Mouse (Mus musculus) lung, embryonic 16.5 days (tissue): ENCODE measurements around the gene Fbll1. TPM values are rescaled to one million over a fixed set of nuclear protein-coding genes. Genes with fewer than 3 reads are reported as not detected.

Source experiments
- ATAC-seq: fragments of 200-750 bp; cut with Nextera tagmentation; 2 replicates; pipeline ENCODE4 v1.8.0; 2017; ENCODE audit warnings: low read depth, mild to moderate bottlenecking, moderate library complexity
- H3K27ac ChIP-seq: fragments of 300-500 bp; sonication (generic); 2 replicates; pipeline ENCODE4 v1.5.1; 2014; ENCODE audit warnings: mild to moderate bottlenecking, control low read depth, low read length
- H3K27me3 ChIP-seq: fragments of 300-500 bp; sonication (generic); 2 replicates; pipeline ENCODE4 v1.6.1; 2014; ENCODE audit warnings: low read depth, low read length, mixed read lengths; ENCODE audit not compliant: control insufficient read depth, insufficient read depth
- H3K36me3 ChIP-seq: fragments of 300-500 bp; sonication (generic); 2 replicates; pipeline ENCODE4 v1.6.1; 2014; ENCODE audit warnings: low read length; ENCODE audit not compliant: control insufficient read depth, insufficient read depth
- H3K4me1 ChIP-seq: fragments of 300-500 bp; sonication (generic); replicated peaks from 2 replicates; pipeline ENCODE4 v1.6.1; 2014; ENCODE audit warnings: low read length, mixed read lengths; ENCODE audit not compliant: control insufficient read depth, insufficient read depth
- H3K4me2 ChIP-seq: fragments of 300-500 bp; sonication (generic); 2 replicates; pipeline ENCODE4 v1.6.1; 2014; ENCODE audit warnings: low read depth, low read length, control low read depth
- H3K4me3 ChIP-seq: fragments of 300-500 bp; sonication (generic); 2 replicates; pipeline ENCODE4 v1.5.1; 2014; ENCODE audit warnings: mild to moderate bottlenecking, low read length, control low read depth
- H3K9ac ChIP-seq: fragments of 300-500 bp; sonication (generic); 2 replicates; pipeline ENCODE4 v1.6.1; 2014; ENCODE audit warnings: low read length, control low read depth
- H3K9me3 ChIP-seq: fragments of 300-500 bp; sonication (generic); 2 replicates; pipeline ENCODE4 v1.6.1; 2016; ENCODE audit warnings: low read length; ENCODE audit not compliant: control insufficient read depth
- WGBS: fragments of 180-500 bp; shearing (Covaris S2); extraction: QIAGEN DNeasy Blood & Tissue Kit; methylation state at CpG from one replicate; pipeline ENCODE4 v1.1.7; 2014; 5-methylcytosine and 5-hydroxymethylcytosine counted together
- polyA plus RNA-seq: library from polyadenylated mRNA; unstranded; fragments of >200 nt; fragmentation: Nextera tagmentation; extraction: Ambion mirVana; gene quantifications from 2 replicates; pipeline ENCODE4 v1.2.1, GENCODE M21; 2015

Fbll1 gene
- polyA plus RNA-seq, 1 experiment from 2014 or later, result not detected

DNA sequence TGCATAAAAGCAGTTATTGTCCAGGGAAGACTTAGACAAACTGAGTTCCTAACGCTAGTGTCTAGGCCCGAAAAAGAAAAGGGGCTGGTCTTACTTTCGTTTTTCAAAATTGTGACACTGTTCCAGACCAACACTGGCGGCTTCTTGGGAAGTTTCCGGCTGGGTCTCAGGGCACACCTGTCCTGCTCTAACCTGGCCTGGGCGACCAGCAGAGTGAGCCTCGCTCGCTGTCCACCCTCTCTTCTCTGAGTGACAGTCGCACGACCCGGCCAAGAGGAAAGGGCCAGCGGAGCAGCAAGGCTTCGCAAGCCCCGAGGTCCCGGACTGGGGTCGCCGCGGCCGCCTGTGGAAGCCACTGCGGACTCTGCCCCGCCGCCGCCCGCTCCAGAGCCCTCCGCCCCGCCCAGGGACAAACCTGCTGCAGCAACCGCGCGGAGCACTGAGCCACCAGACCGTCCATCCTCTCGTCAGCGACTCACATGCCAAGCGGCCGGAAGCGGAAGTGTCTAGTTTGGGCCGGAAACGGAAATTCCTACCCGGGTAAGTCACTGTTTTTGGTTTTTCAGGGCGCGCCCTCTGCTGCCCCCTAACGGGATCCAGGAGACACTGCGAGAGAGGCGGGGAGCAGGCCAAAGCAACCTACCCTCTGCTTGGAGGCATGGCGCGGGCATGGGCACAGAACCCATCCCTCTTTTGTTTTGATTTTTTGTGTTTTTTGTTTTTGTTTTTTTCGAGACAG is 35.5 kb upstream of the Fbll1 start, which contains the start of gene Rars:
Rars (minus strand) TSS at position 485 of the 739 bp plus-strand sequence.
- 1% methylated on average over 46 of the region's 46 CpGs for WGBS
- H3K4me2 ChIP-seq, result peak within 1 kb of the TSS; percentile 73
- peaks cover 8% of the 10 kb centered on the region; the same call in 1 of the 2 replicates for H3K36me3 ChIP-seq
- H3K9ac ChIP-seq, result peak within 1 kb of the TSS; percentile 94
- peak; percentile 88 for ATAC-seq
- peak within 1 kb of the TSS; percentile 99 for H3K4me3 ChIP-seq
- no peak within 1 kb of the TSS for H3K27ac ChIP-seq
- H3K4me1 ChIP-seq, result peaks cover 11% of the 10 kb centered on the region
- no peaks in the 10 kb centered on the region for H3K9me3 ChIP-seq
- no peaks in the 10 kb centered on the region for H3K27me3 ChIP-seq

DNA sequence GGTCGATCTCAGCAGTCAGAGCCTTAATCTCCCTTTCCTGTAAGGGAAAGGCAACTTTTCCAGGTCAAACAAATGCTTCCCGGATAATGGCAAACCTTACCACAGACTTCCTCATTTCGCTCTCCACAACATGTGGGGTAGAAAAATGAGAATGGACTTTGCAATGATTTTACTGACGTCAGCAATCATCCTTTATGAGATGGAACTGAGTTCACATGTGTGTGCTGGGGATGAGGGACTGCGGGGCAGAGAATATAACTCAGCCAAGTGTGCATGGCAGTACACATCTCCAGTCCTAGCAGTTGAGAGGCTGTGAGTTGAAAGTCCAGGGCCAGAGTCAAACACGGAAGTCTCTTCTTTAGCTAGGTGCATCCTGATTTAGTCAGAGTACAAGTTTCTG is 34.6 kb upstream of the Fbll1 start:
- Histone ChIP-seq H3K27me3 (no peaks in the 10 kb centered on the region), H3K27ac (no peak overlapping the region)

DNA sequence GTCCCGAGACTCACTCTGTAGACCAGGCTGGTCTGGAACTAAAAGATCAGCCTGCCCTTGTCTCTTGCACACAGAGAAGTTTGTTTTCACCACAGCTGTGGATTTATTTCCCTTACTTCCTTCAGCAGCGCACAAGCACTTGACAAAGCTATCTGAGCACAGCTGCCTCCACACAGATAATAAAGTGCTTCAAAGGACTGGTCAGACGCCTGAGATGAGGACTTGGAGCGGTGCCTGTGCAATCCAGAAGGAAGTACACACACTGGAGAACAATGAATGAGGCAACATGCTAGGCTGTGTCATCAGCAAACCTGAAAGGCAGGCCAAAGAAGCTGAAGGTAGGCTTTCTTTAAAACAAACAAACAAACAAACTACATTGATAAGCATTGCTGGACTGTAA is 33.5 kb upstream of the Fbll1 start:
- H3K27me3 ChIP-seq, result no peaks in the 10 kb centered on the region
- no peak overlapping the region for H3K27ac ChIP-seq
- 59% methylated on average over 4 of the region's 4 CpGs for WGBS
- peaks cover 8% of the 10 kb centered on the region for H3K4me1 ChIP-seq
- peaks cover 19% of the 10 kb centered on the region; the same call in 1 of the 2 replicates for H3K36me3 ChIP-seq
- no peak overlapping the region for H3K9ac ChIP-seq
- no peak overlapping the region for H3K4me3 ChIP-seq
- no peak for ATAC-seq
- no peaks in the 10 kb centered on the region for H3K9me3 ChIP-seq
- no peak overlapping the region for H3K4me2 ChIP-seq

More for the DNA sequence above, 34.6 kb upstream of the Fbll1 start:
- H3K9me3 ChIP-seq, result no peaks in the 10 kb centered on the region
- 78% methylated on average over 6 of the region's 6 CpGs for WGBS
- ATAC-seq, result no peak
- peak overlapping the region; percentile 99 for H3K4me3 ChIP-seq
- peak overlapping the region; percentile 73 for H3K4me2 ChIP-seq
- H3K9ac ChIP-seq, result peak overlapping the region; percentile 94
- peaks cover 8% of the 10 kb centered on the region for H3K4me1 ChIP-seq
- H3K36me3 ChIP-seq, result peaks cover 10% of the 10 kb centered on the region; the same call in 1 of the 2 replicates

DNA sequence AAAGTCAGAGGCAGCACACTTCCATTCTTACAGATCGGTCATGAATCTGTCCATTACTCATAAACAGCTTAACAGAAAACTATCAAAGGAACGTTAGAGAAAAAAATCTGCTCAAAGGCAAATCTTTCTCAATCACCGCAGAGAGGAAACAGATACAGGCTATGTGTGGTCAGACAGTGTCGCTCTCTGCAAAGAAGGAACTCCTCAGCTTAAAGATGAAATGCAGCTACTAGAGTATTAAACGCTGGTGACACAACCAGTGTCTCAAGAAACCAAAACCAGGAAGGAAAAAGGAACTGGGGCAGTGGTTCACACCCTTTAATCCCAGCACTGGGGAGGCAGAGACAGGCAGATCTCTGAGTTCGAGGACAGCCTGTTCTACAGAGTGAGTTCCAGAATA is 29.0 kb upstream of the Fbll1 start:
- Histone ChIP-seq H3K27me3 (no peaks in the 10 kb centered on the region), H3K9ac (no peak overlapping the region), H3K4me1 (no peaks in the 10 kb centered on the region), H3K4me2 (no peak overlapping the region), H3K4me3 (no peak overlapping the region), H3K36me3 (peaks cover 45% of the 10 kb centered on the region), H3K27ac (no peak overlapping the region), H3K9me3 (no peaks in the 10 kb centered on the region)
- no peak for ATAC-seq
- WGBS, result 93% methylated on average over 6 of the region's 6 CpGs

DNA sequence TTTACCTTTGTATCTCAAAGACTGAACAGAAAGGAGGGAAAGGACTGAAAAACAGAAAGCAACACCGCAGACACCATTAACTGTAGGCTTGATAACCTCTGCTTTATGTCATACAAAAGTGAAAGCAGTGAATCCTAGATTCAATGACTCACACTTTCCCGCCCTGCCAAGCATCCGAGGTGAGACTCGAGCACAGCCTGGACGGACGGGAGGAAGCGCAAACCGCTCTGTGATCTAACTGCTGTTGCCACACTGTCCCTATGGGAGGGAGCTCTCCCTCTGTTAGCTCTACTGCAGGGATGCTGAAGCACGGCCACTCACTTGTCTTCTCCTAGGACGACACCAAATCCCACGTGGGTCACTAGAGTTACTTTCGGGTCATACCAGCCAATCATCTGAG is 17.6 kb upstream of the Fbll1 start:
- H3K9me3 ChIP-seq, result no peaks in the 10 kb centered on the region
- H3K4me3 ChIP-seq, result no peak overlapping the region
- H3K4me2 ChIP-seq, result no peak overlapping the region
- H3K4me1 ChIP-seq, result no peaks in the 10 kb centered on the region
- 88% methylated on average over 12 of the region's 12 CpGs for WGBS
- H3K27me3 ChIP-seq, result no peaks in the 10 kb centered on the region
- H3K27ac ChIP-seq, result no peak overlapping the region
- ATAC-seq, result no peak
- no peak overlapping the region for H3K9ac ChIP-seq
- H3K36me3 ChIP-seq, result peaks cover 59% of the 10 kb centered on the region

DNA sequence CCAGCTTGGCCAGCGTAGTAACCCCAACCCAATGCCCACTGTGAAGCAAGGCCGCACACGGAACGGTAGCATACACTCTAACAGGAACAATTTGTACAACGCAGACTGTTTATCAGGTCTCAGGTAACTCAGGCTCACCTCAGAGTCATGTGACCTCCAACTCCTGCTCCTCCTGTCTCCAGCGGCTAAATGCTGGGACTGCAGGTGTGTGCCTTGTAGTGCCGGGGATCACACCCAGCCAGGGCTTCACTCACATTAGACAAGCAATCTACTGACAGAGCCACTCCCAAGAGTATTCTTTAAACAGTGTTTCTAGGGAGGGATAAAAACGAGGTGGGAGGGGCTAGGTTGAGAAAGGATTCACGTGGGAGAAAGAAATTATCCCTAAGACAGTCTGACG is 12.8 kb upstream of the Fbll1 start:
- H3K9ac ChIP-seq, result no peak overlapping the region
- H3K4me1 ChIP-seq, result no peaks in the 10 kb centered on the region
- H3K36me3 ChIP-seq, result peaks cover 53% of the 10 kb centered on the region
- no peaks in the 10 kb centered on the region for H3K9me3 ChIP-seq
- no peak overlapping the region for H3K27ac ChIP-seq
- no peak overlapping the region for H3K4me2 ChIP-seq
- WGBS, result 84% methylated on average over 10 of the region's 10 CpGs
- no peaks in the 10 kb centered on the region for H3K27me3 ChIP-seq
- ATAC-seq, result no peak
- no peak overlapping the region for H3K4me3 ChIP-seq

DNA sequence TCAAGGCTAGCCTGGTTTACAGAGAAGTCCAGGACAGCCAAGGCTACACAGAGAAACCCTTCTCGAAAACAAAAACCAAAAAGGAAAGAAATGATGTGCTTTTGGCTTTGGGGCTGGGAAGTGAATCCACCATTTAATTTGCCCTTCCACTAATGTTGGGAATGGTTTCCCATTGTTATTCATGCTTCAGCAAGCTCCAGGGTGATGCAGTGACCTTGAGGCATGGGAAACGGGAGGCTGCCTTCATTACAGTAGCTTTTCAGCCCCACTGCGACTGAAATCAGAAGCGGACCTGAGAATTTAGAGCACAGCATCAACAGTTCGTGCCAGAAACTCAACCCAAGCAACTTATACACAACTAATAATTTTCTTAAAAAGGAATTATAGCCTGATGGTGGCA is 2.6 kb upstream of the Fbll1 start:
- H3K9ac ChIP-seq, result no peak overlapping the region
- H3K36me3 ChIP-seq, result no peaks in the 10 kb centered on the region
- no peak overlapping the region for H3K27ac ChIP-seq
- H3K9me3 ChIP-seq, result no peaks in the 10 kb centered on the region
- no peaks in the 10 kb centered on the region; the same call in 1 of the 2 replicates for H3K4me1 ChIP-seq
- ATAC-seq, result no peak
- 72% methylated on average over 5 of the region's 5 CpGs for WGBS
- H3K4me3 ChIP-seq, result no peak overlapping the region
- H3K27me3 ChIP-seq, result peaks cover 36% of the 10 kb centered on the region
- no peak overlapping the region for H3K4me2 ChIP-seq

DNA sequence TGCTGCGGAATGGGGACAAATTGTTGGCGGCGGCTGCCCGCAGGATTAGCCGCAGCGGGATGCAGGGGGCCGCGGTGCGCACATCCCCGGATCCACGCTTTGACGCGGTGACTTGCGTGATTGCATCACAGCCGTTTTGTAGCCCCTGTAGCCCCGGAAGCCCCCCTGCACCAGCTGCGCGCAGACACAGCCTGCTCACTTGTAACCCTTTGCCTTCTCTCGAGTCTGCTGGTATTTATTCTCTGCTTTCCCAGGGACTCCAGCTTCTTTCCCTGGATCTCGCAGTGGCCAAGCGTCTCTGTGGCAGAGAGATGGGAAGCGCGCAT is 226 bp downstream of the Fbll1 start:
- WGBS, result 6% methylated on average over 23 of the region's 23 CpGs

DNA sequence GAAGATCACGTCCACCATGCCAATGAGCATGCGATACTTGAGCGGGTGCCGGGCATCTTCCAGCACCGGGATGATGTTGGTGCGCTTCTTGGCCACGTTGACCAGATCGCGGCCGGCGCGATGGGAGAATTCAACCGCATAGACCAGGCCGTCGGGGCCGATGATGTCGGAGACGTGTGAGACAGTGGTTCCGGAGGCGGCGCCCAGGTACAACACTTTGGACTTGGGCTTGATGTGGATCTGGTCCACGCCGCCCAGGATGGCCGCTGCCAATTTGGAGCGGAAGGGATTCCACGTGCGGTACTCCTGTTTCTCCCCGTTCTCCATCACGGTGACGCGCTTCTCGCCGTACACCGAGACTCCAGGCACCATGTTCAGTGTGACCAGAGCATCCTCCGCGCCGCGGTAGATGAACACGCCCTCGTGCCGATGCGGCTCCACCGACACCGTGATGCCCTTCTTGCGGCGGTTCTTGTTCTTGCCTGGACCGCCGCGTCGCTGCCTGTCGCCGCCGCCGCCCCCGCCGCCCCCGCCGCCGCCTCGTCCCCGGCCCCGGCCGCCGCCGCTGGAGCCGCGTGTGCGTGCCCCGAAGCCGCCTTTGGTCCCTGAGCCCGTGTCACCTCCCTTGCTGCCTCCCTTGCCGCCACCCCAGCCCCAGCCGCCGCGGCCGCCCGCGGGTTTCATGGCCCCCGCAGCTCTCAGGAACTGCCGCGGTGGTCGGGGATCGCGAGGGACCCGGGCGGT is 761 bp downstream of the Fbll1 start:
- ATAC-seq, result no peak
- Histone ChIP-seq H3K27me3 (peaks cover 45% of the 10 kb centered on the region), H3K36me3 (no peaks in the 10 kb centered on the region), H3K4me1 (no peaks in the 10 kb centered on the region; the same call in 1 of the 2 replicates), H3K4me3 (peak overlapping the region; percentile 31), H3K4me2 (peak overlapping the region; percentile 50), H3K9ac (no peak overlapping the region), H3K27ac (no peak overlapping the region), H3K9me3 (no peaks in the 10 kb centered on the region)
- WGBS, result 7% methylated on average over 64 of the region's 86 CpGs

More for the DNA sequence above, 226 bp downstream of the Fbll1 start:
- H3K4me2 ChIP-seq, result peak overlapping the region; percentile 50
- no peak overlapping the region for H3K9ac ChIP-seq
- H3K36me3 ChIP-seq, result no peaks in the 10 kb centered on the region
- peaks cover 45% of the 10 kb centered on the region for H3K27me3 ChIP-seq
- H3K4me3 ChIP-seq, result peak overlapping the region; percentile 31
- no peaks in the 10 kb centered on the region; the same call in 1 of the 2 replicates for H3K4me1 ChIP-seq
- no peak for ATAC-seq
- H3K9me3 ChIP-seq, result no peaks in the 10 kb centered on the region
- no peak overlapping the region for H3K27ac ChIP-seq
